Mouse (Mus musculus): ENCODE measurements at regions not wholly inside any gene's neighbourhood (a gene's known extent, or its start where the extent isn't known, plus 50 kb on each side); places are given as distances from the start of the nearest gene placed in this dataset.
"Not testable (repeated sequence)": the region's sequence is repeated elsewhere in the genome, so short reads cannot be mapped to it uniquely, and the experiment has no call there.

- intact Hi-C loops (cut with DNase I) = not testable (repeated sequence)
- peak; percentile 78 to 84 for DNase-seq
Observed at GRCm38 (mm10) chr12:20614766-20615165, 375.5 kb upstream of the Asap2 start.

Data from heart, postnatal 10 days (tissue).